Mouse (Mus musculus): ENCODE data around the gene Il10rb.
"Not testable (repeated sequence)": the region's sequence is repeated elsewhere in the genome, so short reads cannot be mapped to it uniquely, and the experiment has no call there.

Il10rb gene

GRCm38 (mm10) chr16:91416357-91416756, 10.4 kb downstream of the Il10rb start:
- no peak for DNase-seq (ENCODE audit: low read depth, low spot score)

GRCm38 (mm10) chr16:91416938-91417337, 11.0 kb downstream of the Il10rb start:
- no peak for DNase-seq (ENCODE audit: low read depth, low spot score)

- no peak for DNase-seq (ENCODE audit: low read depth, low spot score)
These were observed 12.6 kb downstream of the Il10rb start for GRCm38 (mm10) chr16:91418531-91418930.

GRCm38 (mm10) chr16:91425816-91426215, 19.9 kb downstream of the Il10rb start:
- DNase-seq (ENCODE audit: low read depth, low spot score), result no peak

GRCm38 (mm10) chr16:91426586-91426985, 20.6 kb downstream of the Il10rb start:
- no peak for DNase-seq (ENCODE audit: low read depth, low spot score)

- DNase-seq (ENCODE audit: low read depth, low spot score), result no peak
These were observed 21.5 kb downstream of the Il10rb start for GRCm38 (mm10) chr16:91427461-91427860.

- DNase-seq (ENCODE audit: low read depth, low spot score), result peak; percentile 15
These were observed 22.4 kb downstream of the Il10rb start for GRCm38 (mm10) chr16:91428259-91428865.

- no peak for DNase-seq (ENCODE audit: low read depth, low spot score)
These were observed 26.9 kb downstream of the Il10rb start for GRCm38 (mm10) chr16:91432720-91433328.

- DNase-seq (ENCODE audit: low read depth, low spot score), result no peak
These were observed 27.5 kb downstream of the Il10rb start for GRCm38 (mm10) chr16:91433329-91433933.

- no peak for DNase-seq (ENCODE audit: low read depth, low spot score)
These were observed 28.2 kb downstream of the Il10rb start for GRCm38 (mm10) chr16:91434119-91434518.

- no peak for DNase-seq (ENCODE audit: low read depth, low spot score)
These were observed 32.1 kb downstream of the Il10rb start for GRCm38 (mm10) chr16:91438081-91438480.

- not testable (repeated sequence) for DNase-seq (ENCODE audit: low read depth, low spot score)
These were observed 32.6 kb downstream of the Il10rb start for GRCm38 (mm10) chr16:91438599-91438998.

- DNase-seq (ENCODE audit: low read depth, low spot score), result peak; percentile 66
These were observed 35.4 kb downstream of the Il10rb start for GRCm38 (mm10) chr16:91441366-91441765.

GRCm38 (mm10) chr16:91441811-91442240, 35.9 kb downstream of the Il10rb start:
- DNase-seq (ENCODE audit: low read depth, low spot score), result no peak

- DNase-seq (ENCODE audit: low read depth, low spot score), result no peak
These were observed 36.5 kb downstream of the Il10rb start for GRCm38 (mm10) chr16:91442446-91442845.

GRCm38 (mm10) chr16:91443211-91443611, 37.2 kb downstream of the Il10rb start:
- no peak for DNase-seq (ENCODE audit: low read depth, low spot score)

GRCm38 (mm10) chr16:91444847-91445246, 38.9 kb downstream of the Il10rb start:
- no peak for DNase-seq (ENCODE audit: low read depth, low spot score)

GRCm38 (mm10) chr16:91445566-91445965, 39.6 kb downstream of the Il10rb start:
- no peak for DNase-seq (ENCODE audit: low read depth, low spot score)

GRCm38 (mm10) chr16:91446778-91447511, 41.0 kb downstream of the Il10rb start:
- peak; percentile 23 for DNase-seq (ENCODE audit: low read depth, low spot score)

- peak; percentile 49 for DNase-seq (ENCODE audit: low read depth, low spot score)
These were observed 41.5 kb downstream of the Il10rb start for GRCm38 (mm10) chr16:91447512-91447900.

- no peak for DNase-seq (ENCODE audit: low read depth, low spot score)
These were observed 42.1 kb downstream of the Il10rb start for GRCm38 (mm10) chr16:91448088-91448487.

GRCm38 (mm10) chr16:91448895-91449294, 42.9 kb downstream of the Il10rb start:
- no peak for DNase-seq (ENCODE audit: low read depth, low spot score)

Data from 3T3-L1 (cell line).